Comparison of ENCODE assay signal across 8 mouse cellular contexts in genomic region chr4:57567666-57568206, GRCm38 (mm10). TPM values are rescaled to one million over a fixed set of nuclear protein-coding genes. Genes with fewer than 3 reads are reported as not detected.
DNase-seq lines count a peak whose midpoint lies in the region; ATAC-seq and TF ChIP-seq lines count a peak whose summit lies in the region.

TSS of gene Pakap (plus strand) at chr4:57568179.

- ATAC-seq in frontal cortex, adult (ENCODE audit: low TSS enrichment), result peak; percentile 95
- peak; percentile 90 for ATAC-seq in hindbrain, embryonic 11.5 days (ENCODE audit: low FRiP score)
- ATAC-seq in erythroblast, adult 5-6 weeks (replicated peaks; ENCODE audit: low FRiP score, poor library complexity, severe bottlenecking), result no peak

- no peaks in the 10 kb centered on the region for H3K27me3 ChIP-seq in cerebellum, adult 2 months (ENCODE audit: control insufficient read depth, insufficient read depth, low read length)
- H3K27me3 ChIP-seq in hindbrain, embryonic 11.5 days (ENCODE audit: control insufficient read depth, insufficient read depth, low read length), result no peaks in the 10 kb centered on the region
- no peaks in the 10 kb centered on the region for H3K27me3 ChIP-seq in small intestine, adult 2 months (ENCODE audit: control insufficient read depth, insufficient read depth, low read length)

- H3K4me2 ChIP-seq in hindbrain, embryonic 11.5 days (replicated peaks; ENCODE audit: low read depth, low read length), result peak within 1 kb of the TSS; percentile 92

- peak within 1 kb of the TSS; percentile 60 for H3K9ac ChIP-seq in hindbrain, embryonic 11.5 days (ENCODE audit: low read depth, low read length)

- no peaks in the 10 kb centered on the region for H3K36me3 ChIP-seq in hindbrain, embryonic 11.5 days (ENCODE audit: control insufficient read depth, insufficient read depth, low read length)
- H3K36me3 ChIP-seq in small intestine, adult 2 months (ENCODE audit: control insufficient read depth, insufficient read depth, low read length), result no peaks in the 10 kb centered on the region

- TF ChIP-seq POLR2A in cerebellum, adult 2 months (IDR thresholded peaks at IDR 0.05; ENCODE audit: borderline replicate concordance, insufficient read depth, low read length), result no peak
- TF ChIP-seq POLR2A in small intestine, adult 2 months (IDR thresholded peaks at IDR 0.05; ENCODE audit: low read depth, low read length), result no peak

- WGBS in cerebellum, adult 2 months, result 1% methylated on average over 49 of the region's 51 CpGs
- WGBS in hindbrain, embryonic 11.5 days, result under 1% methylated on average over 44 of the region's 51 CpGs
- WGBS in small intestine, adult 2 months, result 2% methylated on average over 51 of the region's 51 CpGs

- H3K4me3 ChIP-seq in cerebellum, adult 2 months (replicated peaks; ENCODE audit: insufficient read depth, low read depth, low read length), result peak within 1 kb of the TSS; percentile 14
- peak within 1 kb of the TSS; percentile 53 for H3K4me3 ChIP-seq in hindbrain, embryonic 11.5 days (ENCODE audit: low read depth, low read length)
- peak within 1 kb of the TSS; percentile 54 for H3K4me3 ChIP-seq in small intestine, adult 2 months (ENCODE audit: low read depth, low read length)

- intact Hi-C loops in left cerebral cortex, postnatal 10 days (cut with DNase I), result no loop called here

- no peaks in the 10 kb centered on the region for H3K4me1 ChIP-seq in cerebellum, adult 2 months (ENCODE audit: control insufficient read depth, insufficient read depth, low read length)
- H3K4me1 ChIP-seq in hindbrain, embryonic 11.5 days (replicated peaks; ENCODE audit: control insufficient read depth, insufficient read depth, low read length), result peaks cover 3% of the 10 kb centered on the region; the same call in 1 of the 2 replicates
- no peaks in the 10 kb centered on the region for H3K4me1 ChIP-seq in small intestine, adult 2 months (ENCODE audit: control insufficient read depth, insufficient read depth, insufficient read length, low read length)

- no peak for TF ChIP-seq CTCF in cerebellum, adult 2 months (IDR thresholded peaks at IDR 0.05; ENCODE audit: borderline replicate concordance, insufficient read depth, low read depth, low read length)
- no peak for TF ChIP-seq CTCF in small intestine, adult 2 months (IDR thresholded peaks at IDR 0.05; ENCODE audit: extremely low read depth, insufficient read length, insufficient replicate concordance, low read depth, low read length)

- peak; percentile 44 for DNase-seq in ES-CJ7 (ENCODE audit: low read depth, low spot score)
- DNase-seq in cerebellum, adult 2 months, result peak; percentile 51 to 55
- peak; percentile 74 for DNase-seq in hindbrain, embryonic 11.5 days (ENCODE audit: low spot score)
- peak; percentile 38 to 82 for DNase-seq in left cerebral cortex, postnatal 10 days (ENCODE audit: extremely low spot score in 1 of 2, low spot score in 2 of 2)
- DNase-seq in mesoderm, embryonic 11.5 days (ENCODE audit: low read depth, low spot score), result peak; percentile 66

- no peaks in the 10 kb centered on the region for H3K9me3 ChIP-seq in hindbrain, embryonic 11.5 days (ENCODE audit: control insufficient read depth, low read length)

- no peak within 1 kb of the TSS for H3K27ac ChIP-seq in cerebellum, adult 2 months (ENCODE audit: insufficient read depth, low read length)
- H3K27ac ChIP-seq in hindbrain, embryonic 11.5 days (ENCODE audit: low read depth, low read length), result no peak within 1 kb of the TSS
- no peak within 1 kb of the TSS for H3K27ac ChIP-seq in small intestine, adult 2 months (ENCODE audit: insufficient read depth, low read depth, low read length)

RNA-seq across cellular contexts. Expression of gene Pakap, which starts in this region (rescaled TPM):
- 4.1 and 6.3 TPM in 2 replicates for polyA plus RNA-seq in cerebellum, adult 2 months (2012; rRNA removed)
- 23.9 and 24.7 TPM in 2 replicates for polyA plus RNA-seq in hindbrain, embryonic 11.5 days (2014; fragmentation: Nextera tagmentation; extraction: Ambion mirVana)
- total RNA-seq in left cerebral cortex, postnatal 10 days (2021), result 10 to 100 TPM; 19.1 to 20.7 TPM
- 0.22 and 0.30 TPM in 2 replicates for polyA plus RNA-seq in small intestine, adult 2 months (2012; rRNA removed)
- total RNA-seq in erythroblast, adult 5-6 weeks (2015; ENCODE audit: low replicate concordance), result not detected in 2 replicates
- not detected in 2 replicates for total RNA-seq in erythroblast, adult 5-6 weeks (2017; ENCODE audit: low replicate concordance)

Comparison
In these comparisons a context has a peak if more than half of its experiments do, and no peak if none do; other contexts are left out.
1. RNA of gene Pakap (total RNA-seq): 19.1 to 20.7 TPM in left cerebral cortex, postnatal 10 days; not detected in erythroblast, adult 5-6 weeks; every median in the first group is over 10 times any median in the second.
2. Peak in every context shown above with its lines, with median percentiles within 50 percentile points of each other: DNase-seq and H3K4me3 ChIP-seq.